Mouse (Mus musculus) lung, postnatal 36 days (tissue): ENCODE results near the gene Gpr179.
"Not testable (repeated sequence)": the region's sequence is repeated elsewhere in the genome, so short reads cannot be mapped to it uniquely, and the experiment has no call there.

Experiments used
- DNase-seq: peaks from one replicate; pipeline ENCODE4 v3.0.0; 2022; ENCODE audit warnings: mixed read lengths

The Gpr179 gene

GRCm38 (mm10) chr11:97354646-97355045 lies 2.8 kb upstream of the Gpr179 start:
- no peak for DNase-seq

- DNase-seq = no peak
Measured at GRCm38 (mm10) chr11:97352935-97353597, 1.2 kb upstream of the Gpr179 start.

- peak; percentile 88 for DNase-seq
Measured at GRCm38 (mm10) chr11:97350035-97350434, 1.8 kb downstream of the Gpr179 start.

GRCm38 (mm10) chr11:97347291-97347690 lies 4.6 kb downstream of the Gpr179 start:
- DNase-seq = no peak

- DNase-seq = no peak
Measured at GRCm38 (mm10) chr11:97346383-97346782, 5.5 kb downstream of the Gpr179 start.

- no peak for DNase-seq
Measured at GRCm38 (mm10) chr11:97345446-97345845, 6.4 kb downstream of the Gpr179 start.

GRCm38 (mm10) chr11:97343619-97344018 lies 8.3 kb downstream of the Gpr179 start:
- DNase-seq = peak; percentile 74

- DNase-seq = no peak
Measured at GRCm38 (mm10) chr11:97343175-97343574, 8.7 kb downstream of the Gpr179 start.

GRCm38 (mm10) chr11:97338977-97339315 lies 12.9 kb downstream of the Gpr179 start:
- DNase-seq = peak; percentile 87

GRCm38 (mm10) chr11:97338302-97338976 lies 13.4 kb downstream of the Gpr179 start:
- DNase-seq = peak; percentile 44

GRCm38 (mm10) chr11:97337363-97337762 lies 14.5 kb downstream of the Gpr179 start:
- no peak for DNase-seq

GRCm38 (mm10) chr11:97336751-97337345 lies 15.0 kb downstream of the Gpr179 start:
- no peak for DNase-seq

- DNase-seq = peak; percentile 19
Measured at GRCm38 (mm10) chr11:97336238-97336637, 15.6 kb downstream of the Gpr179 start.

- DNase-seq = no peak
Measured at GRCm38 (mm10) chr11:97334400-97334799, 17.5 kb downstream of the Gpr179 start.

GRCm38 (mm10) chr11:97333896-97334295 lies 18.0 kb downstream of the Gpr179 start:
- DNase-seq = peak; percentile 35

- peak; percentile 33 for DNase-seq
Measured at GRCm38 (mm10) chr11:97333044-97333443, 18.8 kb downstream of the Gpr179 start.

GRCm38 (mm10) chr11:97331231-97332190 lies 20.4 kb downstream of the Gpr179 start:
- peak; percentile 38 for DNase-seq

- no peak for DNase-seq
Measured at GRCm38 (mm10) chr11:97330315-97330714, 21.6 kb downstream of the Gpr179 start.

GRCm38 (mm10) chr11:97328148-97328547 lies 23.7 kb downstream of the Gpr179 start:
- peak; percentile 78 for DNase-seq

- DNase-seq = no peak
Measured at GRCm38 (mm10) chr11:97325224-97325623, 26.7 kb downstream of the Gpr179 start.

- not testable (repeated sequence) for DNase-seq
Measured at GRCm38 (mm10) chr11:97321894-97322600, 29.8 kb downstream of the Gpr179 start.

GRCm38 (mm10) chr11:97321197-97321596 lies 30.7 kb downstream of the Gpr179 start:
- no peak for DNase-seq
